8 mouse cellular contexts compared by ENCODE assay signal in genomic region chr6:7844412-7844801, GRCm38 (mm10). TPM values are rescaled to one million over a fixed set of nuclear protein-coding genes. Genes with fewer than 3 reads are reported as not detected.
DNase-seq lines count a peak whose midpoint lies in the region; ATAC-seq lines count a peak whose summit lies in the region.

No protein-coding gene starts in this region.

- DNase-seq in ZHBTc4 (ENCODE audit: low read depth, low spot score): peak; percentile 99
- peak; percentile 98 for DNase-seq in gastrocnemius, adult 8-10 months (ENCODE audit: low spot score in 2 of 2)
- DNase-seq in induced T-regulatory cell, adult 2 months (ENCODE audit: low read depth): peak; percentile 98
- DNase-seq in left cerebral cortex, adult 9 months (ENCODE audit: low spot score in 2 of 2): peak; percentile 91 to 96
- peak; percentile 97 for DNase-seq in right cerebral cortex, postnatal 14 days
- DNase-seq in urinary bladder, postnatal 36 days (ENCODE audit: low spot score in 2 of 2): peak; percentile 97 to 98

- peak; percentile 86 for ATAC-seq in common myeloid progenitor, adult 5-6 weeks (replicated peaks; ENCODE audit: low read depth, poor library complexity, severe bottlenecking)
- peak; percentile 87 for ATAC-seq in megakaryocyte progenitor cell, adult 5-6 weeks (replicated peaks; ENCODE audit: poor library complexity)

RNA-seq across cellular contexts. Expression of gene C1galt1, which starts 0.2 kb away (rescaled TPM):
- total RNA-seq in common myeloid progenitor, adult 5-6 weeks (2017): 37.0 and 40.9 TPM in 2 replicates
- total RNA-seq in gastrocnemius, adult 8-10 months (2022): 10 to 100 TPM; 14.0 to 15.9 (median 14.3) TPM
- 33.3 TPM in 2 replicates for total RNA-seq in megakaryocyte progenitor cell, adult 5-6 weeks (2015)
- 18.9 and 22.4 TPM in 2 replicates for total RNA-seq in megakaryocyte progenitor cell, adult 5-6 weeks (2017)

Comparison
In these comparisons a context has a peak if more than half of its experiments do, and no peak if none do; other contexts are left out.
1. Peak in every context shown above with its lines: DNase-seq and ATAC-seq.